8 mouse cellular contexts compared by ENCODE assay signal in the genomic region with DNA sequence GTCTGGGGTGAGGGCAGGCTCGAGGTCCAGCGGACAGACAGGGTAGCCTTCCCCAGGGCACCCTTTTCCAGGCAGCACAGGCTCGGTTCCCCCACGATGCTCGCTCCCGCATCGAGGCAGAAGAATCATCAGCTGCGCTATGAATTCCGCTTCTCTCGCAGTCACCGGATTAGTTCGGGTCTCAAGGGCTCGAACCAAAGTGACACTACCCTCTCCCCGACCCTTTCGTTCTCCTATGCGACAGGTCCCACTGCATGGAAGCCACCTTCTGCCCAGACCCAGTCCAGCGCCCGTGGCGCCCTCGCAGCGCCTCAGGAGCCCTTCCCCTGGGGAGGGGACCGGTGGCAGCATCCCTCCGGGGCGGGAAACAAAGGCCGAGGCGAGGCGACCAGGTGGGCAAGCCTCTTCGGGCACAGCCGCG. TPM values are rescaled to one million over a fixed set of nuclear protein-coding genes. Genes with fewer than 3 reads are reported as not detected.
DNase-seq lines count a peak whose midpoint lies in the region; ATAC-seq and TF ChIP-seq lines count a peak whose summit lies in the region.

No protein-coding gene starts in this region.

- ATAC-seq in hindbrain, embryonic 12.5 days (ENCODE audit: low FRiP score): peak; percentile 59
- ATAC-seq in midbrain, embryonic 13.5 days: peak; percentile 66

- no peaks in the 10 kb centered on the region for H3K9me3 ChIP-seq in hindbrain, embryonic 12.5 days (replicated peaks)
- no peaks in the 10 kb centered on the region for H3K9me3 ChIP-seq in midbrain, embryonic 13.5 days

- no peak for TF ChIP-seq CTCF in spleen, adult 2 months (IDR thresholded peaks at IDR 0.05; ENCODE audit: extremely low read depth, insufficient read depth, insufficient read length, insufficient replicate concordance)

- H3K4me1 ChIP-seq in spleen, adult 2 months (ENCODE audit: control insufficient read depth, insufficient read depth, insufficient read length): 0 out of 2 replicates have a peak, but pooled peaks cover 2% of the 10 kb centered on the region
- H3K4me1 ChIP-seq in hindbrain, embryonic 12.5 days: peaks cover 19% of the 10 kb centered on the region
- H3K4me1 ChIP-seq in midbrain, embryonic 13.5 days (replicated peaks): peaks cover 27% of the 10 kb centered on the region

- no peak overlapping the region for H3K27ac ChIP-seq in spleen, adult 2 months (ENCODE audit: insufficient read depth, low read length)
- peak overlapping the region; percentile 55; the same call in 1 of the 2 replicates for H3K27ac ChIP-seq in hindbrain, embryonic 12.5 days
- H3K27ac ChIP-seq in midbrain, embryonic 13.5 days: peak overlapping the region; percentile 67

- no peak for TF ChIP-seq POLR2A in spleen, adult 2 months (IDR thresholded peaks at IDR 0.05; ENCODE audit: low read depth, low read length)

- H3K4me3 ChIP-seq in spleen, adult 2 months (ENCODE audit: extremely low read depth, insufficient read depth, insufficient read length): peak overlapping the region; percentile 72
- H3K4me3 ChIP-seq in hindbrain, embryonic 12.5 days: peak overlapping the region; percentile 71
- peak overlapping the region; percentile 71 for H3K4me3 ChIP-seq in midbrain, embryonic 13.5 days (replicated peaks)

- H3K9ac ChIP-seq in hindbrain, embryonic 12.5 days: peak overlapping the region; percentile 80
- peak overlapping the region; percentile 78 for H3K9ac ChIP-seq in midbrain, embryonic 13.5 days (replicated peaks)

- H3K27me3 ChIP-seq in spleen, adult 2 months (ENCODE audit: control insufficient read depth, insufficient read depth, low read length): peaks cover 6% of the 10 kb centered on the region
- H3K27me3 ChIP-seq in hindbrain, embryonic 12.5 days: peaks cover 27% of the 10 kb centered on the region
- peaks cover 30% of the 10 kb centered on the region for H3K27me3 ChIP-seq in midbrain, embryonic 13.5 days

- 3% methylated on average over 30 of the region's 30 CpGs for WGBS in spleen, adult 2 months
- WGBS in hindbrain, embryonic 12.5 days: 1% methylated on average over 30 of the region's 30 CpGs
- 0% methylated on average over 30 of the region's 30 CpGs for WGBS in midbrain, embryonic 13.5 days

- H3K36me3 ChIP-seq in spleen, adult 2 months (ENCODE audit: control insufficient read depth, insufficient read depth, low read length): no peaks in the 10 kb centered on the region
- H3K36me3 ChIP-seq in hindbrain, embryonic 12.5 days: no peaks in the 10 kb centered on the region
- no peaks in the 10 kb centered on the region for H3K36me3 ChIP-seq in midbrain, embryonic 13.5 days

- peak; percentile 37 to 45 for DNase-seq in frontal cortex, postnatal 36 days (ENCODE audit: low spot score in 2 of 2)
- DNase-seq in frontal cortex, postnatal 14 days (ENCODE audit: low spot score in 2 of 2): no peak
- no peak for DNase-seq in spleen, adult 2 months (ENCODE audit: low read depth in 1 of 2, low spot score in 2 of 2)
- no peak for DNase-seq in spleen, adult 18-20 months
- DNase-seq in spleen, postnatal 10 days (ENCODE audit: low spot score in 2 of 2): no peak
- DNase-seq in layer of hippocampus, adult 9-10 months (ENCODE audit: low spot score): no peak

- peak overlapping the region; percentile 90 for H3K4me2 ChIP-seq in hindbrain, embryonic 12.5 days (replicated peaks)
- H3K4me2 ChIP-seq in midbrain, embryonic 13.5 days (replicated peaks): peak overlapping the region; percentile 68

RNA-seq across cellular contexts. Expression of a gene that starts 0.5 kb away (rescaled TPM):
- 2.2 and 3.7 TPM in 2 replicates for polyA plus RNA-seq in spleen, adult 2 months (2012; rRNA removed)
- polyA plus RNA-seq in hindbrain, embryonic 12.5 days (2016; fragmentation: Nextera tagmentation; extraction: Ambion mirVana): 22.4 and 24.0 TPM in 2 replicates
- polyA plus RNA-seq in midbrain, embryonic 13.5 days (2015; fragmentation: Nextera tagmentation; extraction: Ambion mirVana): 22.1 and 23.4 TPM in 2 replicates

Comparison
In these comparisons a context has a peak if more than half of its experiments do, and no peak if none do; other contexts are left out.
1. DNase-seq: peak in frontal cortex, postnatal 36 days (2 of 2); none in frontal cortex, postnatal 14 days (0 of 2), spleen, adult 2 months (0 of 2), spleen, adult 18-20 months (0 of 2), spleen, postnatal 10 days (0 of 2) and layer of hippocampus, adult 9-10 months (single experiment).
2. Peak in every context shown above with its lines, with median percentiles within 50 percentile points of each other: H3K4me3 ChIP-seq.